ENCODE assay signal across 11 mouse cellular contexts in genomic region chr3:122506343-122506916, GRCm38 (mm10).
DNase-seq lines count a peak whose midpoint lies in the region; ATAC-seq and TF ChIP-seq lines count a peak whose summit lies in the region.
"Had no signal": no experiment of that assay in that cellular context is flagged by ENCODE, and none has a peak within 500 bp of the region (broad histone marks: within the 10 kb centered on the region; RNA-seq: fewer than 3 reads in every experiment).

No protein-coding gene starts in this region.

- H3K27ac ChIP-seq in forebrain, embryonic 14.5 days (ENCODE audit: low read depth, low read length): no peak overlapping the region
- no peak overlapping the region for H3K27ac ChIP-seq in forebrain, embryonic 11.5 days (ENCODE audit: low read depth, low read length)
- H3K27ac ChIP-seq in layer of hippocampus, adult 2 months: peak overlapping the region; percentile 68; the same call in 1 of the 2 replicates
- H3K27ac ChIP-seq in brown adipose tissue, adult 24 weeks (replicated peaks; ENCODE audit: low read depth, low read length): peak overlapping the region; percentile 47; the same call in 1 of the 2 replicates
- peak overlapping the region; percentile 65 for H3K27ac ChIP-seq in midbrain, postnatal 0 days (ENCODE audit: low read depth, low read length)
- H3K27ac ChIP-seq: stomach, embryonic 15.5 days had no signal

- H3K9ac ChIP-seq in forebrain, embryonic 14.5 days (ENCODE audit: low read length): no peak overlapping the region
- H3K9ac ChIP-seq in forebrain, embryonic 11.5 days (ENCODE audit: low read length): no peak overlapping the region
- no peak overlapping the region for H3K9ac ChIP-seq in midbrain, postnatal 0 days (replicated peaks; ENCODE audit: low read length, poor library complexity, severe bottlenecking)
- H3K9ac ChIP-seq: stomach, embryonic 15.5 days had no signal

- no peaks in the 10 kb centered on the region for H3K9me3 ChIP-seq in forebrain, embryonic 14.5 days (replicated peaks; ENCODE audit: control insufficient read depth, low read length)
- no peaks in the 10 kb centered on the region for H3K9me3 ChIP-seq in forebrain, embryonic 11.5 days (ENCODE audit: control insufficient read depth, low read length)
- no peaks in the 10 kb centered on the region for H3K9me3 ChIP-seq in midbrain, postnatal 0 days (ENCODE audit: low read length)
- H3K9me3 ChIP-seq: stomach, embryonic 15.5 days had no signal

- peak; percentile 66 for DNase-seq in forebrain, embryonic 14.5 days (ENCODE audit: low spot score)
- DNase-seq in forebrain, embryonic 11.5 days (ENCODE audit: low spot score): no peak
- no peak for DNase-seq in layer of hippocampus, adult 2 months (ENCODE audit: low spot score in 2 of 2)
- DNase-seq in layer of hippocampus, adult 9-10 months (ENCODE audit: low spot score): no peak
- DNase-seq in midbrain, postnatal 0 days (ENCODE audit: low spot score): peak; percentile 40
- no peak for DNase-seq in cerebellum, adult 11 months
- no peak for DNase-seq in spleen, postnatal 10 days (ENCODE audit: low spot score in 2 of 2)
- DNase-seq: adrenal gland, postnatal 10 days; lung, postnatal 10 days had no signal

- H3K4me3 ChIP-seq in forebrain, embryonic 14.5 days (ENCODE audit: low read depth, low read length): no peak overlapping the region
- H3K4me3 ChIP-seq in forebrain, embryonic 11.5 days (ENCODE audit: low read depth, low read length): no peak overlapping the region
- no peak overlapping the region for H3K4me3 ChIP-seq in layer of hippocampus, adult 2 months
- H3K4me3 ChIP-seq in brown adipose tissue, adult 24 weeks (ENCODE audit: insufficient read depth, low read depth, low read length): no peak overlapping the region
- no peak overlapping the region for H3K4me3 ChIP-seq in midbrain, postnatal 0 days (ENCODE audit: low read depth, low read length)
- H3K4me3 ChIP-seq: stomach, embryonic 15.5 days had no signal

- no peak overlapping the region for H3K4me2 ChIP-seq in forebrain, embryonic 14.5 days (ENCODE audit: low read length)
- H3K4me2 ChIP-seq in forebrain, embryonic 11.5 days (ENCODE audit: low read depth, low read length, severe bottlenecking): no peak overlapping the region
- H3K4me2 ChIP-seq in midbrain, postnatal 0 days (ENCODE audit: low read depth, low read length, poor library complexity, severe bottlenecking): no peak overlapping the region
- H3K4me2 ChIP-seq: stomach, embryonic 15.5 days had no signal

- no peaks in the 10 kb centered on the region for H3K36me3 ChIP-seq in forebrain, embryonic 14.5 days (ENCODE audit: control insufficient read depth, insufficient read depth, low read length)
- H3K36me3 ChIP-seq in forebrain, embryonic 11.5 days (ENCODE audit: control insufficient read depth, insufficient read depth, low read length): no peaks in the 10 kb centered on the region; the same call in 1 of the 2 replicates
- no peaks in the 10 kb centered on the region for H3K36me3 ChIP-seq in midbrain, postnatal 0 days (ENCODE audit: insufficient read depth, low read length)
- H3K36me3 ChIP-seq: stomach, embryonic 15.5 days had no signal

- H3K4me1 ChIP-seq in forebrain, embryonic 14.5 days (ENCODE audit: control insufficient read depth, insufficient read depth, low read length): no peaks in the 10 kb centered on the region
- no peaks in the 10 kb centered on the region for H3K4me1 ChIP-seq in forebrain, embryonic 11.5 days (replicated peaks; ENCODE audit: control insufficient read depth, insufficient read depth, low read length)
- H3K4me1 ChIP-seq in brown adipose tissue, adult 24 weeks (ENCODE audit: control insufficient read depth, insufficient read depth, insufficient read length, low read length): peaks cover 10% of the 10 kb centered on the region
- peaks cover 13% of the 10 kb centered on the region; the same call in 1 of the 2 replicates for H3K4me1 ChIP-seq in midbrain, postnatal 0 days (ENCODE audit: insufficient read depth, low read length)

- no peak for TF ChIP-seq CTCF in layer of hippocampus, adult 2 months (conservative IDR thresholded peaks at IDR 0.05)
- TF ChIP-seq CTCF in midbrain, postnatal 0 days (IDR thresholded peaks at IDR 0.05): no peak

- no peaks in the 10 kb centered on the region for H3K27me3 ChIP-seq in forebrain, embryonic 14.5 days (replicated peaks; ENCODE audit: control insufficient read depth, insufficient read depth, low read length)
- H3K27me3 ChIP-seq in forebrain, embryonic 11.5 days (ENCODE audit: control insufficient read depth, insufficient read depth, low read length): no peaks in the 10 kb centered on the region
- H3K27me3 ChIP-seq in midbrain, postnatal 0 days (ENCODE audit: insufficient read depth, low read length): no peaks in the 10 kb centered on the region
- H3K27me3 ChIP-seq: stomach, embryonic 15.5 days had no signal

- ATAC-seq in forebrain, embryonic 14.5 days: no peak
- no peak for ATAC-seq in forebrain, embryonic 11.5 days (replicated peaks; ENCODE audit: low FRiP score)
- no peak for ATAC-seq in midbrain, postnatal 0 days (ENCODE audit: low FRiP score)

- WGBS in forebrain, embryonic 14.5 days: 83% methylated on average over 10 of the region's 10 CpGs
- 93% methylated on average over 10 of the region's 10 CpGs for WGBS in forebrain, embryonic 11.5 days
- WGBS in midbrain, postnatal 0 days: 41% methylated on average over 10 of the region's 10 CpGs

Comparison
In these comparisons a context has a peak if more than half of its experiments do, and no peak if none do; other contexts are left out.
1. DNase-seq: peak in forebrain, embryonic 14.5 days (single experiment) and midbrain, postnatal 0 days (single experiment); none in forebrain, embryonic 11.5 days (single experiment), layer of hippocampus, adult 2 months (0 of 2), layer of hippocampus, adult 9-10 months (single experiment), cerebellum, adult 11 months (single experiment) and spleen, postnatal 10 days (0 of 2).
2. H3K27ac ChIP-seq: peak in layer of hippocampus, adult 2 months (single experiment), brown adipose tissue, adult 24 weeks (single experiment) and midbrain, postnatal 0 days (single experiment); none in forebrain, embryonic 14.5 days (single experiment) and forebrain, embryonic 11.5 days (single experiment).